Mouse (Mus musculus) Muller cell, postnatal 12 days (primary cell): ENCODE measurements around the gene Nkg7.
A peak's percentile ranks its signal among the peaks of the same experiment; 100 is the strongest.

ENCODE experiments used
- DNase-seq: peaks from one replicate; pipeline ENCODE4 v3.0.0-alpha.2; 2015; ENCODE audit errors: inconsistent ontology term

Nkg7 gene

GRCm38 (mm10) chr7:43447801-43448200 is 10.9 kb downstream of the Nkg7 start:
- no peak for DNase-seq

DNA sequence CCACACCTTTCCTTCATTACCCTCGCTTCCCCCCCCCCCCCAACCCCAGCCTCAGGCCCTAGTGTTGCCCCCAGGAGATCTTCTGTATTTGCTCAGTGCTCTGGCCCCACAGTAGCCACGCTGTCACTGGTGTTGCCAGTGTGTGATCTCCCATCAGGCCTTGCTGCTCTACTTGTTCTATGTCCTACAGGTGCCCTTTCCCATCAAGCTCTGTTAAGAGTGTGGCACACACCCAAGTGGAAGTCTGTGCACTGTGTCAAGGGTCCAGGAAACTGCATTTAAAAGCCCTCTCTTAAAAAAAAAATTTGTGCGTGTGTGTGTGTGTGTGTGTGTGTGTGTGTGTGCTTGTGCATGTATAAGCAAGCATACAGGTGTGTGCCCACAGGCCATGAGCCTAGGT is 11.4 kb downstream of the Nkg7 start:
- no peak for DNase-seq

- DNase-seq: no peak
Observed at GRCm38 (mm10) chr7:43449811-43450210, 12.9 kb downstream of the Nkg7 start.

DNA sequence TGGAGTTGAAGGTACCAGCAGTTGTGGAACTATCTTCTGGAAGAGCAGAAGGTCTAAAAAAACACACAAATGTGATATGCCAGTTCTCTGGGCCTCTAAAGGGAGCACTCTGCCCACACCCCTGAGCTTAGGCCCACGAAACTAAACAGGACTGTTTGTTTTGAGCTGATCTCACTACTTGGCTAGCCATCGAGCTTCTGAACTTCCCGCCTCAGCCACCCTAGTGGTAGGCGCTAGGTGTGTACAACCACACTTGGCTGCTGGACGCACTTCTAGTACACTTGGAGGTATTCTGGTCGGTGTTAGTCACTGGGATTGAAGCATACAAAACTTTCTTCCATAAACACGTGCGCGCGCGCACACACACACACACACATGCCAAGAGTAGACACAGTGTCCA is 14.9 kb downstream of the Nkg7 start:
- no peak for DNase-seq

DNA sequence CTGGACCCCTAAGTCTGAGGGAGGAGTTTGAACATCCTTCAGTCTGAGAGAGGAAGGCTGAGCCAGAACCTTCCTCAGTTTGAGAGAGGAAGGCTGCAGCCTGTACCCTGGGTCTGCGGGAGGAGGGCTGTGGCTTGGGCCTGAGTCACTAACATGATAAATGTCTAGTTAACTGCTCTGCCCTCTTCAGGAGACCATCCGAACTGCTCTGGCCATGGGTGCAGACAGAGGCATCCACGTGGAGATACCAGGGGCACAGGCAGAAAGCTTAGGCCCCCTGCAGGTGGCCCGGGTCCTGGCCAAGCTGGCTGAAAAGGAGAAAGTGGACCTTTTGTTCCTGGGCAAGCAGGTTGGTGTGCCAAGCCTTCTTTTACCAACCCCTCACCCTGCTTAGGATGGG is 15.7 kb downstream of the Nkg7 start:
- DNase-seq: peak; percentile 16

- no peak for DNase-seq
Observed at GRCm38 (mm10) chr7:43453599-43454355, 16.9 kb downstream of the Nkg7 start.

DNA sequence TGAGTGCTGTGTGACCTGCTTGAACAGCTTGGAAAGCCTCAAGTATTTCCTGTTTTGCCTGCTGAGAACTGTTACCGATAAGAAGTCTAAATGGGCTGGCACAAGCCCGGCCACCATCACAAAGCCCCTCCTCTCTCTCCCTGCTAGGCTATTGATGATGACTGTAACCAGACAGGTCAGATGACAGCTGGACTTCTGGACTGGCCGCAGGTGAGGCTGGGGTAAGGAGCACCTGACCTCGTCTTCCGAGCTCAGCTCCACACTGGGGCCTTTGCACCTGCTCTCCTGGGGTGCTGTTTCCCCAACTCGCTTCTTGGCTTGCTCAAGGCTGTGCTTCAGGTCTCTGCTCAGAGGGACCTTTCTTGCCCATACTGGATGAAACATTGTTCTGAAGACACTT is 17.5 kb downstream of the Nkg7 start:
- no peak for DNase-seq

GRCm38 (mm10) chr7:43462851-43463250 is 26.0 kb downstream of the Nkg7 start, which contains the start of gene Vsig10l:
Gene Vsig10l (plus strand): TSS chr7:43463151.
- DNase-seq: no peak

DNA sequence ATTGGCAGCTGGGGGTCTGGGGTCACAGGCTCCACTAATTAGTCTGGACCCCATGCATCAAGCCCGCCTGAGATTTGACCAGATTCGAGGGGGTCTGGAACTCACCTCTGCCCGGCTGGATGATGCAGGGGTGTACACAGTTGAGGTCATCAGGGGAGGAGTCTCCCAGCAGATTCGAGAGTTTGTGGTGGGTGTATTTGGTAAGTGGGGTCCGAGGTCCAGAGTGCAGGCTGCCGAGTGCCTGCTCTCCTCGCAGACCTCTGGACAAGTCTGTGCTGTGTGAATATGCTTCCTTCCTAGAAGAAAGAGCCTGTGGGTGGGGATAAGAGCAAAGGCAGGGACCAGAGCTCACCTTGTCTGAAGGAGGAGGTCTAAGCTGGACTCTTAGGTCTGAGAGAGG is 27.1 kb downstream of the Nkg7 start:
- DNase-seq: no peak

- DNase-seq: no peak
Observed at GRCm38 (mm10) chr7:43464864-43465343, 28.0 kb downstream of the Nkg7 start.

- DNase-seq: peak; percentile 95
Observed at GRCm38 (mm10) chr7:43465344-43466098, 28.6 kb downstream of the Nkg7 start.

GRCm38 (mm10) chr7:43466099-43466694 is 29.3 kb downstream of the Nkg7 start:
- DNase-seq: peak; percentile 88

- peak; percentile 24 for DNase-seq
Observed at GRCm38 (mm10) chr7:43470373-43470772, 33.5 kb downstream of the Nkg7 start.

GRCm38 (mm10) chr7:43475706-43476105 is 38.8 kb downstream of the Nkg7 start:
- no peak for DNase-seq

DNA sequence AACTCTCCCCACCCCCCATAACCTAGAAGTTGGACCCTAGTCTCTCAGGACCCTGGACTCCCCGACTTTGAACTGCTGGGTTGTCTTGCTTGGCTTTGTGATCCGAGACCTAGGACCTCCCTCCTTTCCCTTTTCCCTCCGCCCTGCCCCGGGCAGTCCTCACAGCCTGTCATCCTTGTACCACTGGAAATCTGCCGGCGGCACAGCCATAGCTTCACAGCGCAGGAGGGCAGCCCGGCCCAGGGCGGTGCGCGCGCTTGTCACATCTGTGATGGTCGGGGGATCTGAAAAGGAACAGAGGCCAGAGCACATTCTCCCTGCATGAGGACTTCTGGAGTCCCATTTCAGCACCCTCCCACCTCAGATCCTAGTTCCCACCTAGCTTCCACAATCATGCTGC is 39.5 kb downstream of the Nkg7 start:
- DNase-seq: no peak

DNA sequence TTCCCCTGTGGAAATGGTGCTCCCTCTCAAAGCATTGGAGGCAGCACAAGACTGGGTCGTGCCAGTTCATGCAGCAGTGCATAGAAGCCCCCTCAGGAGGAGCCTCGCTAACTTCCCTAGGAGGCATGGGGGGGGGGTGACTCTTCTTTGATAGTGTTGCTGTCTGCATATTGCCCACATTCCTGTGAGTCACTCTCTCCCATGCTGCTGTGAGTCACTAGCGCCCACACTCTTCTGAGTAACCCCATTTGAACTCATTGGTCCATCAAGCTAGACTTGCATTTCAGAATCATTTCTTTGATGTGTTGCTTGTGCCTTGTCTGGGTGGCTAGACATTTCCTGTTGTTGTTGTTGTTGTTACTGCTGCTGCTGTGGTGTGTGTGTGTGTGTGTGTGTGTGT is 44.3 kb downstream of the Nkg7 start:
- peak; percentile 89 for DNase-seq

DNA sequence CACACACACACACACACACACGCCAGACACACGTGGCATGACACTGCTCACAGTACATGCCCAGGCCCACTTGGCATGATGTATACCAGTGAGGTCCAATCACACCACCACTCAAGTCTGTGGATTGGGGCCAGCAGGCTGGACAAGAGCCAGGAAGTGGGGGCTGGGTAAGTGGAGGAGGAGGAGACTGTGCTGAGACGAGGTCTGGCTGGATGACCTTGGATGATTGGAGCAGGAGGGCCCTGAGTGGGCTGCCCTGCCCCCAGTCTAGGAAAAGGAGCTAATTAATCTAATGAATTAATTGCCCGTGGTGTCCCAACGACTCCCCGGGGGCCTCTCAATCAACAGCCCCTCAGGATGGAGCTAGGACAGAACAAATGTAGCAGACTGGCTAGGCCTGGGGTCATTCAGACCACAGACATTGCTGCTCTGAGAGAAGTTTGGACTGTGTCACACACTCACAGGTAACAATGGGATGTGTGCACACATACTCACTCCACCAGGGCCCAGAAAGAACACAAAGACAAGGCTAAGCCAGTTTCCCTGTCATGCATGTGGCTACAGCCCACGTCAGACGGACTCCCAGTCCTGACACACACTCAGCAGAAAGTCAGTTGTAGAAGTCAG is 45.3 kb downstream of the Nkg7 start:
- peak; percentile 43 for DNase-seq

GRCm38 (mm10) chr7:43483236-43483635 is 46.4 kb downstream of the Nkg7 start:
- DNase-seq: peak; percentile 50
